23 mouse cellular contexts compared by ENCODE assay signal in genomic region chr1:185144006-185144405, GRCm38 (mm10).
"Had no signal": no experiment of that assay in that cellular context is flagged by ENCODE, and none has a peak within 500 bp of the region (broad histone marks: within the 10 kb centered on the region; RNA-seq: fewer than 3 reads in every experiment).

No protein-coding gene starts in this region.

- H3K36me3 ChIP-seq: heart, embryonic 10.5 days; heart, embryonic 12.5 days; hindbrain, embryonic 10.5 days; hindbrain, embryonic 12.5 days; intestine, embryonic 15.5 days; limb, embryonic 13.5 days; liver, embryonic 13.5 days; liver, embryonic 15.5 days had no signal

- H3K4me3 ChIP-seq: heart, adult 2 months; heart, embryonic 10.5 days; heart, embryonic 12.5 days; hindbrain, embryonic 10.5 days; hindbrain, embryonic 12.5 days; intestine, embryonic 15.5 days; layer of hippocampus, adult 2 months; left cerebral cortex, adult 2 months; limb, embryonic 13.5 days; liver, embryonic 13.5 days; liver, embryonic 15.5 days had no signal

- H3K9ac ChIP-seq: heart, embryonic 12.5 days; hindbrain, embryonic 12.5 days; hindbrain, embryonic 14.5 days; intestine, embryonic 15.5 days; limb, embryonic 13.5 days; liver, embryonic 13.5 days; liver, embryonic 15.5 days had no signal

- H3K4me2 ChIP-seq: heart, embryonic 12.5 days; hindbrain, embryonic 12.5 days; hindbrain, embryonic 14.5 days; intestine, embryonic 15.5 days; limb, embryonic 13.5 days; liver, embryonic 11.5 days; liver, embryonic 13.5 days; liver, embryonic 15.5 days had no signal

- H3K27ac ChIP-seq: heart, adult 2 months; heart, embryonic 10.5 days; hindbrain, embryonic 10.5 days; hindbrain, embryonic 12.5 days; hindbrain, embryonic 14.5 days; intestine, embryonic 15.5 days; layer of hippocampus, adult 2 months; left cerebral cortex, adult 2 months; limb, embryonic 13.5 days; liver, embryonic 13.5 days; liver, embryonic 15.5 days had no signal

- H3K27me3 ChIP-seq: heart, embryonic 12.5 days; hindbrain, embryonic 12.5 days; intestine, embryonic 15.5 days; limb, embryonic 13.5 days; liver, embryonic 13.5 days; liver, embryonic 15.5 days had no signal

- H3K9me3 ChIP-seq: heart, embryonic 10.5 days; heart, embryonic 12.5 days; hindbrain, embryonic 10.5 days; hindbrain, embryonic 12.5 days; intestine, embryonic 15.5 days; limb, embryonic 13.5 days; liver, embryonic 13.5 days; liver, embryonic 15.5 days had no signal

- H3K4me1 ChIP-seq: heart, embryonic 10.5 days; heart, embryonic 12.5 days; hindbrain, embryonic 10.5 days; hindbrain, embryonic 12.5 days; intestine, embryonic 15.5 days; limb, embryonic 13.5 days; liver, embryonic 13.5 days; liver, embryonic 15.5 days had no signal

- ATAC-seq: inflammation-experienced regulatory T-cells, adult 6 months; intestine, embryonic 15.5 days; intestine, postnatal 0 days had no signal

- DNase-seq: gastrocnemius, postnatal 36 days; heart, adult 11 months; heart, adult 2 months; heart, postnatal 10 days; heart, postnatal 4 days; kidney, adult 18-20 months; kidney, adult 8-10 months; kidney, postnatal 25 days; liver; liver, embryonic 13.5 days had no signal
